Mouse (Mus musculus) layer of hippocampus, adult 18-20 months (tissue): Measurements from ENCODE around the gene Il27. TPM values are rescaled to one million over a fixed set of nuclear protein-coding genes. Genes with fewer than 3 reads are reported as not detected.
A peak's percentile ranks its signal among the peaks of the same experiment; 100 is the strongest.

Experiments
- DNase-seq, 2 experiments: peaks; one replicate each; pipeline ENCODE4 v3.0.0; 2022; ENCODE audit warnings: low spot score in 2 of 2
- long read RNA-seq: library from polyadenylated mRNA; stranded (forward); transcript quantifications from one replicate; pipeline ENCODE4 v2.0.0, GENCODE M21; 2021
- total RNA-seq, 2 experiments: library from RNA; stranded (reverse); gene quantifications; 2 replicates each; pipeline ENCODE4 v1.2.3; 2021

Il27 gene
- total RNA-seq = not detected
- long read RNA-seq = 0 reads

DNA sequence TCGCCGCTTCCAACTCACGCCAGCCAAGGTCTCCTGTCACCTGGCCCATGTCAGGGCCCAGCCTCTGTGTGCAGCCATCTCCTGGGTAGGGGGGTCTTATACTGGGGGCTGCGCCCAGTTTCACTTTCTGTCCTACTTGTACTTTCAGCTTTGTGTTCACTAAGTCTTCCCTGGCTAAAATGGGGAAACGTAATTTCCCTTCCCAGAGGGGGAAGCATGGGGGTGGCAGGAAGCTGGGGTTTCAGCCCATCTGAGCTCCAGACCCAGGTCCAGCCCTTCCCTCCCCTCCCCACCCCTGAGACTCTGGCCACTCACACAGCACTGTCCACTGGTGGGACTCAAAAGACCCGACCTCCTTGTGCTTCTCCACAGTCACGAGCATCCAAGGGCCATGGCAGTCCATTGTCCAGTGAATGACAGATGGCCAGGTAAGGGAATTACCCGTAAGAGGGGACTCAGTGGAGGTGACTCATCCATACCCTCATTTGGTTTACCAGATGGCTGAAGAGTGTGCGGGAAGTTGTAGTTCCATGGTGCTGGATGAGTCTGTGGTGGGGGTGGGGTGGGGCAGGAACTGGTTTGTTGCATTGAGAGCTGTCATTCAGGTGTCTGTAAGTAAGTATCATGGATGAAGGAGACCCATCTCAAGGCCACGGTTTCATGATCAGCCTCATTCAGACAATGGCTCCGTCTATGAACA, at the start of gene Il27:
Gene Il27, minus strand, starts transcription at position 80 of the 700 bp plus-strand sequence.
- no peak for DNase-seq

DNA sequence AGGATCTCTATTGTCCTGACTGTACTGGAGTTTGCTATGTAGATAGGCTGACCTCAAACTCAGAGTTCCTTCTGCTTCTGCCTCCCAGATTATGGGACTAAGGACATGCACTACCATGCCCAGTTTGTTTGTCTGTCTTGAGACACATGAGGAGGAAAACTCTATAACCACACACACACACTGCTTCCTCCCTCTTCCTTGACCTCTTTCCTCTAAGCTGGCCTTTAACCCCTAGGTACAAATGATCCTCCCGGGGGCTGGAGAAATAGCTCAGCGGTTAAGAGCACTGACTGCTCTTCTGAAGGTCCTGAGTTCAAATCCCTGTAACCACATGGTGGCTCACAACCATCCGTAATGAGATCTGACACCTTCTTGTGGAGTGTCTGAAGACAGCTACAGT, 49.6 kb upstream of the Il27 start:
- no peak for DNase-seq

DNA sequence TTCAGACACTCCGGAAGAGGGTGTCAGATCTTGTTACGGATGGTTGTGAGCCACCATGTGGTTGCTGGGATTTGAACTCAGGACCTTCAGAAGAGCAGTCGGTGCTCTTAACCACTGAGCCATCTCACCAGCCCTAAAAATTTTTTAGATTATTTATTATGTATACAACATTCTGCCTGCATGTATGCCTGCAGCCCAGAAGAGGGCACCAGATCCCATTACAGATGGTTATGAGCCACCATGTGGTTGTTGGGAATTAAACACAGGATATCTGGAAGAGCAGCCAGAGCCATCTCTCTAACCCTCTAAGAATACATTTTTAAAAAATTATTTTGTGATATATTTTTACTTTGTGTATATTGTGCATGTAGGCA, 48.5 kb upstream of the Il27 start:
- peak; percentile 9 to 49 for DNase-seq

DNA sequence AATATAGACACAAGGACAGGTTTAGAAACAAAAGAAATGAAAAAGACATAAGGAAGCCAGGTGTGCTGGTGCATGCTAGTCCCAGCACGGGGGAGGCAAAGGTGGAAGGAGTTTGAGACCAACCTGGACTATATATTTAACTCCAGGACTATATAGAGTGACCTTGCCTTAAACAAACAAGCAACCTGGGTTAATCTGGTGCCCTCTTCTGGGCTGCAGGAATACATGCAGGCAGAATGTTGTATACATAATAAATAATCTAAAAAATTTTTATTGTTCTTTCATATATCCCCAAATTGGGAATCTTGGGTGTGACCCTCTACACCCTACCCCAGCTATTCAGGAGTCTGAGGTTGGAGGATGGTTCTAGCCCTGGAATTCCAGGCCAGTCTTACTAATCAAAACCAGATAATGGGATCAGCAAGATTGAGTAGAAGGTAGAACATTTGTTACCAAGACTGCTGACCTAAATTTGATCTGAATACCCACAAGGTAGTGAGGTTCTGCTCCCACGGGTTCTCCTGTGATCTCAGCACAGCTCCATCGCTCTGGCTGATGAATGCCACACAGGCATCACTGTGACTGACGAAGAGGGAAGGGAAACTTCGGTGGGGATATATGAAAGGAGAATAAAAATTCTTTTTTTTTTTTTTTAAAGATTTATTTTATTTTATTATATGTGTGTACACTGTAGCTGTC, 48.0 kb upstream of the Il27 start:
- DNase-seq = no peak

DNA sequence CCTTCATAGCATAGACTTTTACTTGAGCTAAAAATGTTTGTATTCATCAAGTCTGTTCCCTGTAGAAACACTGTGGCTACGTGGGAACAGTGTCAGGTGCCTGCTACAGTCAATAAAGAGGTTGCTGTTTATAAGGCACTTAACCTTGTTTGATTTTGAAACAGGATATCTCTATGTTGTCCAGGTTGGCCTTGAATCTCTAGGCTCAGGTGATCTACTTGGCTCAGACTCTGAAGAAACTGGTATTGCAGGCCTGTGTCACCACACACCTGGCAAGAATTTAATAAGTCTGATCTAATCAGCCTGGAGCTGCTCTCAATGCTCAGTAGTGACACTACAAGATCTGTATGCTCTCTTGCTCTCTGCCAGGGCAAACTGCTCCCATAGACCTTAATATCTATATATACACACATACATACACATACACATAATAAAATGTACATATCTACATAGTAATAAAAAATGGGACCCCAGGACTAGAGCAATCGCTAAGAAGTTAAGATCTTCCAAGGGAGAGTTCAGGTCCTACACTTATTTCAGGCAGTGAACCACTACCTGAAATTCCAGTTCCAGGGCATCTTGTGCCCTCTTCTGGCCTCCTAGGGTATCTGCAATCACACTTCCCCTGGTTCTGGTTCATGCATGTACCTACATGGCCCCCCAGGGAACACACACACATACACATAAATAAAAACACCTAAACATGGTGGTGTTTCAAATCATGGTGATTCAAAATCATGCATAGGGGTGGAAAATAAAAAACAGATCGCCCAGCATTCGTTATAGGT, 42.2 kb upstream of the Il27 start:
- peak in 1 of 2 experiments; percentile 48 for DNase-seq

DNA sequence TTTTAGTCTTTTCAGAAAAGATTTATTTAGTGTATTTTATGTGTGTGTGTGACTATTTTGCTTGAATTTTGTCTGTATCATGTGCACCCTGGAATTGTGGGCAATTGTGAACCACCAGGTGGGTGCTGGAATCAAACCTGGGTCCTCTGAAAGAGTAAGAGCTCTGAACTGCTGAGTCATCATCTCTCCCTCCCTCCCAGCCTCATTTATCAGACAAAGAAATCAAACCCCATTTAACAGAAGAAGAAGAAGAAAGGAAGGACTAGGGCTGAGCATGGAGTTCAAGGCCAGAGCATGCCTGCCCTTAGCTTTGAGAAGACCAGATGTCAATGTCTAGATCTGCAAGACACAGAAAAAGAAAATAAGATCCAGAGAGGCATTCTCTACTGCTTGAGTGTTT, 40.6 kb upstream of the Il27 start:
- DNase-seq = no peak

DNA sequence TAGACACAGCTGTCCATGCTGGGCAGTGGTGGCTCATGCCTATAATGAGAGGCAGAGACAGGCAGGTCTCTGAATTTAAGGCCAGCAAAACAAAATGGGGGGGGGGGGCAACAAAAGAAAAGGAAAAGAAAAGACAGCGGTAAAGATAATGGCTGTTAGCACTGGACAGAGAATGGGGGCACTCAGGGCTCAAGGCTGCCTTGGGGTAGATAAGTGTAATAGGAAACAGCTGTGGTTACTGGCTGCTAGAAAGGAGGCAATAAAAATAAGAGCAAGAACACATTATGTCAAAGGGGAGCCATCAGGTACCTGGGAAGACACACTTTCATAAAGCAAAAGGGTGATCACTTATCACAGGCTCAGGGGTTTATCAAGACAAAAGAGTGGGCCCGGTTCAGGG, 37.7 kb upstream of the Il27 start:
- DNase-seq = no peak

DNA sequence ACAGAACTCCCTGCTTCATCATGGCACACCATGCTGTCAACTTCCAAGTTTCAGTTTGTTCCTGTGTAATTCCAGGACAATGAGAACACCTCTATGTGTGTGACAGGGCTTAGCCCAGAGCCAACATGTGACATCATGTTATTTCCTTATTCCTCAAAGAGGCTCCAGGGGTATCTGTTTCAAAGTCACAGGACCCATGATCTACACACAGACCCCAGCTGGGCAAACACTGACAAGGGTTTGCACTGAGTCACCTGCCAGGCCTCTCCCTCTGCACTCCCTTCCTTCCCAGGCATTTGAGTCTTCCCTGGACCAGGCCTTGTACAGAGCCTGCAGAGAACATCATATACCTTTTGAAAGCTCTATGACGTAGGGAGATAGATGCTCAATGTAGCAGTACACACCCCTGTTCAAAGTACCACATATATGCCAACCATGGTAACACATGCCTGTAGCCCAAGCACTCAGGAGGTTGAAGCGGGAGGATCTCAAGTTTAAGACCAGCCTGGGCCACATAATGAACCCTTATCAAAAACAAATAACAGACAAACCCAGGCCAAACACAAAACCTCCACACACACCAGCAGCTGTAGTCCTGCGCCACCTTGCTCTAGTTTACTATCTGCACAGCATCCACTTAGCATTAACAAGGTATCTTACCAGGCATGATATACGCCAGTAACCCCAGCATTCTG, 36.2 kb upstream of the Il27 start, which contains the start of gene Nupr1:
Gene Nupr1, minus strand, starts transcription at position 38 of the 695 bp plus-strand sequence.
- DNase-seq = no peak

DNA sequence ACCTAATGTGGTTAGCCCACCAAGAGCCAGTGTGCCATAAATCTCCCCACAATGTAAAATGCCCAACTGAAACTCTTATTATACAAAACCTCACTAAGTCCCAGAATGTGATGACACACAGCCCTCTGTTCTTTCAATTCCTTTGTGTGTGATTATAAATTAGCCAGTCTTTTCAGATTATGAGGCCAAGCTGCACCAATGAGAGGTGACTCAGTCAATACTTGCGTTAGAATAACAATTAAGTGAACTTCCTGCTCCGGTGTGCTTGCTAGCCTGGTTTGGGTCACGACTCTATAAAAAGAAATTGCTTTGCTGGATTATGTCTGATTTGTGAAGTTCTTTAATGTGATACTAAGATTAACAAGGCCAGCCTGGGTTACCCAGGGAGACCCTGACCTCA, 35.2 kb upstream of the Il27 start:
- DNase-seq = no peak

DNA sequence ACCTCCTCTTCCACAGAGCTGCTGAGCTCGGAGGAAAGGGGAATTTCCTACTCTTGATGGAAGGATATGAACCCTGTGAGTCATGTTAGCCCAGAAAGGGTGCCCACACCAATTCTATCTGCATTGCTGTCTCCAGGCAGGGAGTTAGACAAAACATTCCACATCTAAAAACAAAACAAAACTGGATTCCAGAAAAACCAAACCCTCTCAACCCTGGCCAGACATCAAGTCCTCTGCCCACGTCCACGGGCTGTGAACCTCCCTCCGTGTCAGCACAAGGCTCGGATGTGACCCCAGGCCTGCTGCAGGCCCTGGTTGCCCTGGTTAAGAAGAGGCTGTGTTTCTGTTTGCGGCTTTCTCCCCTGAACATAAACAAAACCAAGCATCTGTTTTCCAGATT, 33.4 kb upstream of the Il27 start:
- DNase-seq = no peak

DNA sequence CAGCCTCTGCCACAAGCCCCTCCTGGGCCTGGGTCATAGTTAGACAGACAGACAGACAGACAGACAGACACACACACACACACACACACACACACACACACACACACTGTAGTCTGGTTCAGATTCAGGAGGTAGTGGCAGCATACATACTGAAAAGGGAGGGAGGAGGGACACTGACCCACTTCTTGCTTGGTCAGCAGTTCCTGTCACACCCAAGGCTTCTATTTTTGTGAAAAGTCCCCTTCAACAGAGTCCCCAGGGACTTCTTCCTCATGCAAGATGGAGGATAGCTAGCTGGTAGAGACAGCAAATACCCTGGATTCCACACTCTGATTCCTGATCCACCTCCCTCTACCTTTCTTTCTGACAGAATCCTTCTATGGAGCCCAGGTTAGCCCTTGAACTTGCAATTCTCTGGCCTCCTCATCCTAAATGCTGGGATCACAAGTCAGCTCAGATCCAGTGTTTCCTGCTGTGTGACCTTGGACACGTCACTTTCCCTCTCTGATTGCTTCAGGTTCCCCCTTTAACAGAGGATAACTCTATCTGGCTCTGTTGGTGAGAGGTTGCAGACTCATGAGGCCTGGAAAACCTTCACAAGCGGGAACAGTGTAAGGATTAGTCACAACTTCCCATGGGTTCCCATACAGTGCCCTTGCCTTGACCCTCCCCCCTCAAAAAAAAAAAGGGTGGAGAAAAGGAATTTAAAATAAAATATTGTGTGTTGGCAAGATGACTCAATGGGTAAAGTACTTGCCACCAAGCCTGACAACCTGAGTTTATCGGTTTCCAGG, 31.3 kb upstream of the Il27 start:
- DNase-seq = no peak

DNA sequence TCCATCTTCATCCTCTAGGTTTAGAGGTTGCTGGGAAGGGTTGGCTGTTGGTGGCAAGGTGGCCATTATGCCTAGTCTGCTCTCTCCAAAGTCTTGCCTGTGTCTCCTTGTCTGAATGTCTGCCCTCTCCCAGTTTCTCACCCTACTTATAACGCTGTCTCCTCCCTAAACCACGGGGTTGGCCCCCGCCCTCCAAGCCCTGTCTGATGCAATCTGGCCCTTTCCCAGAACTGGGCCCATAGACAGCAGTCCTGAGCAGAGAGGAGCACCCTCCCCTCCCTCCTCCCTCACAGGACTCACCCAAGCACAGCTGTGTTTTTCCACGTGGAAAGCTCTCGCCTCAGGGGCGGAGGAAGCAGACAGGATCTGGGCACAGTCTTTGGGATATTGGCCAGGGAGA, 30.6 kb upstream of the Il27 start:
- peak; percentile 11 to 27 for DNase-seq

DNA sequence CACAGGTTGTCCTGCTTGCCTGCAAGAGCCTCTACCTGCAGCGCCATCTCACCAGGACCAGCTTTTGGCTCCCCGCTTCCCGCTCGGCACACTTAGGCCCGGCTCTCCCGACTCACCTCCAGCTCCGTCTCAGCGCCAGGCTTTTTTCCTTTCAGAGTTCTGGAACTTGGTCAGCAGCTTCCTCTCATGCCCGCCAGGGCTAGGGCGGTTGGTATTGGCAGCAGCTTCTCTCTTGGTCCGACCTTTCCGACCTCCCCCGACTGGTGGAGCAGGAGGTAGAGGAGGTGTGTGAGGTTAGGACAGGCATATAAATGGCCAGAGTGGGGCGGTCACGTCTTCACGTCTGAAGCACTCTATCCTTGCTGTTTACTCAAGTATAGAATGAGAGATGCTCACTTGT, 30.0 kb upstream of the Il27 start:
- DNase-seq = no peak

DNA sequence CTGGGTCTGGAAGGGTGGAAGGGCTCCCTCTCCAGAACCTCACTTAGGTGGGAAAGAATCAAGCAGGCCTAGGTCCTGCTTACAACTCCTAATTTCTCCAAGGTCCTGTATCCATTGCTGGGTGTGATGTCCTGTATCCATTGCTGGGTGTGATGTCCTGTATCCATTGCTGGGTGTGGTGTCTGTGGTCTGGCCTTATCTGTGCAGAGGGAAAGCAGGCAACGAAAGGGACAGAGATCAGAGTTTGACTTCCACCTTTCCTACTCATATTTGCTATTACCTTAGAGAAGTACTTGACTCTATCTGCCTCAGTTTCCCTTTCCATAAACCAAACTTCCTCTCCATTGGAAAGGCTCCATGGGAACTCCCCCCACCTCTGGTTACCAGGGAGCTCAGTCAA, 28.6 kb upstream of the Il27 start:
- no peak for DNase-seq

DNA sequence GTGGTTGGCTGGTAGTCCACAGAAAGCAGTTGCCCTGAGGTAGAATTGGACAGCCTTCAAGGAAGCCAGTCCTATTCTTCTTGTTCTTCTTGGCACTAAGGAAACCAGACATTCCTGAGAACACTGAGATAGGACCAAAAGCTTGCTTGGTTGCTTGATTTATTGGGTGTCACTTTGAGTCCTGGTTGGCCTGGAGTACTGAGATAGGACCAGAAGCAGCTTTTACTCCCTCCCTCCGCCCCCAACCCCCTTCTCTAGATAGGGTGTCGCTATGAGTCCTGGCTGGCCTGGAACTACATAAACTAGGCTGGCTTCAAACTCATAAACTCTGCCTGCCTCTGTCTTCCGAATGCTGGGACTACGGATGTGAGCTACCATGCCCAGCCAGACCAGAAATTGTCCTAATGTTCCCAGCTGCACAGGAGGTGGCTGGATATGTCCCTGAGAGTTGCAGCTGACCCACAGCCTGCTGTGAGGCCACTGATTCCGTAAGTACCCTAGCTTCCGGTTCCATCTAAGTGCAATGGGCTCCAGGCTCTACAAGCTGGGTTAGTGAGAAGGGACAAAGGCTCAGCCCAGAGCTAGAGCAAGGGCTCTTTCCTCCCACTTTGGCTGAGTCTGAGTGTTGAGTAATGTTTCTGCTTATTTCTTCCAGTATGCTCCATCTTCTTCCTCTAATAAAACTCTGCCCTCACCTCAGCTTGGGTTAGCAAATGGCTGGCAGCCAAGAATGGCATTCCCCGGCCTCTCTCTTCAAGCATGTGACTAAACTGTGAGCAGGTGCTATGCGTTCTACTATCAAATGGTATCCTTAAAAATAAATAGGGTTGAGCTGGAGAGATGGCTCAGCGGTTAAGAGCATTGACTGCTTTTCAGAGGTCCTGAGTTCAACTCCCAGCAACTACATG, 27.0 kb upstream of the Il27 start:
- DNase-seq = no peak

DNA sequence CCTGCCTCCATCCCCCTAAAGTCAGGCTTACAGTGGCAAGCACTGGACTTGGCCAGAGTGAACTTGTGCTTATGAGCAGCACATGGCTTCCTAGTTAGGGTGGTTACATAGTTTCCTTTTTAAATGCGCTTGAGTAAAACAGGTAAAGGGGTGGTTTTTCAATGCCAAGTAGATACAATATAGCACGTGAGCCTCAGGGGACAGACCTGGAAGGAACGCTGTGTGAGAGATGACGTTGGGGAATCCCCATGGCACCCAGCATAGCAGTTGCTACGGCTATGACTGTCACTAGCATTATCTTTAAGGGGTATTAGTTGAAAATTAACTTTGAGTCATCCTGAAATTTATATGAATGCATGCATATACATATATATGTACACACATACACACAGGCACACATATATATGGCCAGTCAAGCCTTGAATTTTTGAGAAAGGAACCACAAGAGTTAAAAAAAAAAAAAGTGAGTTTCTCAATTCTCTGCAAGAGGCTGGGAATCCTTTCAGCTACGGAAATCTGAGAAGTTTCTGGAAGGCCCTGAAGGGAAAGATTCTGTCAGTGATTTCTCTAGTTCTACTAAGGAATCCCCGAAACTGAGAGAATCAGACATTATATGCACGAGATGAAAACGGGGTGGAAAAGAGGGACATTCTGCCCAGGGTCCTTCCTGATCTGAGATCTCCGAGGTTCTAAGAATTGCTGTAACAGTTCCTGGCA, 25.0 kb upstream of the Il27 start:
- DNase-seq = no peak

DNA sequence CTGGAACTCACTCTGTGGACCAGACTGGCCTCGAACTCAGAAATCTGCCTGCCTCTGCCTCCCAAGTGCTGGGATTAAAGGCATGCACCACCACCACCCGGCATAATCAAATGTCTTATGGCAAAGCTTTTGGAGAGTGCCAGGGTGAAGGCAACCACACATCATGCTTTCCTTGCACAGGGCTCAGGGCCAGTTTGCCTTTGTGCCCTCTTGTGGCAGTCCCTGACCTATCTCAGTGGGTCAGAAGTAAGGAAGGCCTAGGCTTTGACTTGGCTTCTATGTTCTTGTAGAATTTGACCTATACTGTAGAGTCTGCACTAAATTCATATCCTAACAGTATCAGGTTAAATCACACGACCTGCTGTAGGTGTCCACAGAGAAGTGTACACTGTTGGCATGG, 22.0 kb upstream of the Il27 start:
- no peak for DNase-seq

DNA sequence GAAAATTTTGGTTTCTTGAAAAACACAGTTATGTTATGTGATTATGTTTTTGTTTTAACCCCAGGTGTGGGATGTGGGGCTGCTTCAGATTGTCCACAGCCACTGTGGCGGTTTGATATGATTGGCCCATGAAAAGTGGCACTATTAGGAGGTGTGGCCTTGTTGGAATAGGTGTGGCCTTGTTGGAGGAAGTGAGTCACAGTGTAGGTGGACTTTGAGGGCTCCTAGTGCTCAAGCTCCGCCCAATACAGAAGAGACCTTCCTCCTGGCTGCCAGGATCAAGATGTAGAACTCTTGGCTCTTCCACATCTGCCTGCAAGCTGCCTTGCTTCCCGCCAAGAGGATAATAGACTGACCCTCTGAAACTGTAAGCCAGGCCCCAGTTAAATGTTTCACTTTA, 18.0 kb upstream of the Il27 start:
- DNase-seq = no peak

DNA sequence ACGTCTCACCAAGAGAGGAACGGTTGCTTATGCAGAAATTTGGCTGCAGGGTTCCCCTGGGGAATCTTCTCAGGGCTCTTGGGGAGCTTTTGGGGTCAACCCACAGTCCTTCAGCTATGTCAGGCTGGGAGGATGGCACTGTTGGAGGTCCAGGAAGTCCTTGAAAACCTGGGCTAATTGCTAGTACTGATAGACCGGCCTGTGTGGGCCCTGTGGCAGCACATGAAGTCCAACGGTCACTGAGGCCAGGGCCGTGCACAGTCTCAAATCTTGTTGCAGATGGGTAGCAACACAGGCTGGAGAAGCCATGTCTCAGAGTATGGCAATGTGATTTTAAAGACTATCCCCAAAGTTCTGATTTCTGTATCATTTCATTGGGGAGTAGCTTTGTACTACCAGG, 13.1 kb upstream of the Il27 start:
- no peak for DNase-seq
